Mouse (Mus musculus) bone marrow, adult 2 months (tissue): Measurements from ENCODE around the gene Zfp512b. TPM values are rescaled to one million over a fixed set of nuclear protein-coding genes. Genes with fewer than 3 reads are reported as not detected.

Experiments used
- H3K27ac ChIP-seq: fragments of 200-500 bp; 2 replicates; pipeline ENCODE4 v1.5.1; 2012; ENCODE audit warnings: low read depth, mild to moderate bottlenecking, control low read depth, inconsistent platforms, low read length; ENCODE audit not compliant: control insufficient read depth, poor library complexity, insufficient read depth
- H3K4me1 ChIP-seq: fragments of 200-500 bp; 2 replicates; pipeline ENCODE4 v1.6.1; 2011; ENCODE audit warnings: low read length; ENCODE audit not compliant: control insufficient read depth, insufficient read depth
- H3K4me3 ChIP-seq: fragments of 200-500 bp; replicated peaks from 2 replicates; pipeline ENCODE3; 2011; ENCODE audit warnings: mild to moderate bottlenecking, low read depth, low read length, control low read depth; ENCODE audit not compliant: control insufficient read depth
- CTCF ChIP-seq: fragments of 200-500 bp; IDR thresholded peaks from 2 replicates; pipeline ENCODE4 v1.5.1; 2011; ENCODE audit warnings: low read length, control low read depth; ENCODE audit not compliant: control insufficient read depth, insufficient read depth
- POLR2A ChIP-seq: fragments of 200-500 bp; IDR thresholded peaks from 2 replicates; pipeline ENCODE4 v1.6.1; 2011; ENCODE audit warnings: low read depth, mild to moderate bottlenecking, control low read depth, low read length, borderline replicate concordance; ENCODE audit not compliant: control insufficient read depth
- WGBS: fragments of 180-500 bp; shearing (Covaris S2); methylation state at CpG from one replicate; pipeline ENCODE4 v1.1.7; 2018; 5-methylcytosine and 5-hydroxymethylcytosine counted together
- polyA plus RNA-seq: library from polyadenylated mRNA; stranded (reverse); fragments of >200 nt; gene quantifications from 2 replicates; pipeline ENCODE4 v1.2.4, GENCODE M21; 2011; ENCODE audit warnings: low replicate concordance; ENCODE audit not compliant: missing spikeins, insufficient read depth, insufficient read length

Gene Zfp512b
- polyA plus RNA-seq, 1 experiment: 31.9 TPM

GRCm38 (mm10) chr2:181593937-181594336 lies 1.3 kb upstream of the Zfp512b start:
- no peaks in the 10 kb centered on the region for H3K4me1 ChIP-seq
- no peak overlapping the region for H3K27ac ChIP-seq
- TF ChIP-seq CTCF (no peak), POLR2A (no peak)
- no peak overlapping the region for H3K4me3 ChIP-seq

- 2% methylated on average over 6 of the region's 6 CpGs for WGBS
- Histone ChIP-seq H3K4me3 (peak overlapping the region; percentile 89), H3K4me1 (no peaks in the 10 kb centered on the region), H3K27ac (peak overlapping the region; percentile 82)
- TF ChIP-seq POLR2A: no peak
- no peak for TF ChIP-seq CTCF
Observed at GRCm38 (mm10) chr2:181593042-181593421, 429 bp upstream of the Zfp512b start.

DNA sequence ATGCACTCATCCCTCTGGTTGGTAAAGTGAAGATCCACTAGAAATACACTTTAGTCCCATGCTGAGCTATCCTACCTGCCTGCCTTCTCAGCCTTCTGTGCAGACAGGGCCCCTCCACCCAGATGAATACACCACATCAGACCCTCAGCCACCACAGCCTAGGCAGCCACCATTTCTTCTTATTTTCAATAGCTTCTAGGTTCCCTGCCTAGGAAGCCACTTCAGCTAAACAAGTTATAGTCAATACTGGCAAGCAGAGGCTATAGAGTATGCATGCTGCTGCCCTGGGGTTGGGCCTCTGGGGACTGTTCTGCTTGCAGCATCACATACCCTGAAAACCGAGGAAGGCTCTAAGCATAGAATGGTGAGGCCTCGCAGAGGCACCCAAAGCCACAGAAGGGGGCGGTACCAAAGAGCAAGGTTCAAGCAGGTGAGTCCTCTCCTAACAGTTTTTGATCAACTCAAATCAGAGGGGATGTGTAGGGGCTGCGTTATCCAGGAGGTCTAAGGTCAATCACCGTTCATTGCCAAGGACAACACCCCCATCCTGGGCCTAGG lies 996 bp downstream of the Zfp512b start, which contains the start of gene Prpf6:
Gene Prpf6 (plus strand): TSS at position 341 of the 558 bp plus-strand sequence.
- WGBS: 7% methylated on average over 5 of the region's 5 CpGs
- Histone ChIP-seq H3K4me1 (no peaks in the 10 kb centered on the region), H3K4me3 (peak within 1 kb of the TSS; percentile 89), H3K27ac (peak within 1 kb of the TSS; percentile 82)
- TF ChIP-seq CTCF: no peak
- TF ChIP-seq POLR2A: no peak

- H3K4me1 ChIP-seq: no peaks in the 10 kb centered on the region
- no peak for TF ChIP-seq CTCF
- no peak for TF ChIP-seq POLR2A
- H3K4me3 ChIP-seq: no peak overlapping the region
- H3K27ac ChIP-seq: no peak overlapping the region
- WGBS: 78% methylated on average over 5 of the region's 5 CpGs
Observed at GRCm38 (mm10) chr2:181590471-181590870, 2.1 kb downstream of the Zfp512b start.

GRCm38 (mm10) chr2:181589732-181590105 lies 2.9 kb downstream of the Zfp512b start:
- Histone ChIP-seq H3K4me3 (no peak overlapping the region), H3K4me1 (no peaks in the 10 kb centered on the region), H3K27ac (no peak overlapping the region)
- 94% methylated on average over 9 of the region's 9 CpGs for WGBS
- TF ChIP-seq CTCF (no peak), POLR2A (no peak)

DNA sequence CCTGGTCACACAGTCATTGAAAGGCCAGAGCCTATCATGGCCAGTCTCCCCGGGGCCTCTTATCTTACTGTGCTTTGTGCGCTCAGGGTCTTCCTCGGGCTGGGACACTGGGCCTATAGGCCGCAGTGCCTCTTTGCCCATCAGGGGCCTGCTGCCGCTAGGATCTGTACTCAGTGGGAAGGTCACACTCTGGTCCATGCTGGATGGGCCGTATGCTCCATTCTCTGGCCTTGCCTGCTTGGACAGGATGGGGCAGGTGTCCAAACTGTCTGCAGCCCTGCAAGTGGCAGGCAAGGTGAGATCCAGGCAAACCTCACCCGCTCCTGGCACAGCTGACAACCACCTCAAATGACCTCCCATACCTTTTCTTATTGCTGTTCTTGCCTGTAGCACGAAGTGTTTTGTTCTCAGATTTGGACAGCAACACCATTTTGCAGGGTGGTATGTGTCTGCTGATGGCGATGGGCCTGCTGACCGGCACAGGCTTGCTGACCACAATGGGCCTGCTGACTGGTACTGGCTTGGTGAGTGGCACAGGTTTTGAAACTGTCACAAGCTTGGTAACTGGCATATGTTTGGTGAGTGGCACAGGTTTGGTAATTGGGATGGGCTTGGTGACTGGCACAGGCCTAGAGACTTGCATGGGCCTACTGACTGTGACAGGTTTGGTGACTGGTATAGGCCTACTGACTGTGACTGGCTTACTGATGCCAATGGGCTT lies 3.4 kb downstream of the Zfp512b start:
- Histone ChIP-seq H3K27ac (no peak overlapping the region), H3K4me3 (no peak overlapping the region), H3K4me1 (no peaks in the 10 kb centered on the region)
- WGBS: 88% methylated on average over 10 of the region's 10 CpGs
- TF ChIP-seq CTCF (no peak), POLR2A (no peak)

- Histone ChIP-seq H3K4me3 (no peak overlapping the region), H3K27ac (no peak overlapping the region), H3K4me1 (no peaks in the 10 kb centered on the region)
- 84% methylated on average over 11 of the region's 11 CpGs for WGBS
- TF ChIP-seq POLR2A: no peak
Observed at GRCm38 (mm10) chr2:181588229-181588780, 4.3 kb downstream of the Zfp512b start.

DNA sequence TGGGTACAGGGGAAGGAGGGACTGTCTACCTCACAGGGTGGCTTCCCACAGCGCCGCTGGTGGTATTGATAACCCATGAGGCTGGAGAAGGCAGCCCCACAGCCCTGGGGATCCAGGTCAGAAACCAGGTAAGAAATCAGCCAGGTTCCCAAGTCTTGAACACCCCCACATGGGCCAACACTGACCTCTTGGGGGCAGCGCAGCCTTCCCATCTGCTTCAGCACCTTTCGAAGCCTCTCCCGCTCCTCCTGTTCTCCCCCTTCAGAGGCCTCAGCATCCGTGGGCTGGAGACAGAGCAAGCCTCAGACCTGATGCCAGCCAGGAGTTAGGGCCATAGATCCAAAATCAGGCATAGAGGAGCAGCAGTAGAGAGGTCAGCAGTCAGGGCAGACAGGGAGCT lies 4.8 kb downstream of the Zfp512b start:
- no peak overlapping the region for H3K4me3 ChIP-seq
- no peak overlapping the region for H3K27ac ChIP-seq
- WGBS: 87% methylated on average over 6 of the region's 6 CpGs
- H3K4me1 ChIP-seq: no peaks in the 10 kb centered on the region
- TF ChIP-seq POLR2A: no peak
- TF ChIP-seq CTCF: no peak

DNA sequence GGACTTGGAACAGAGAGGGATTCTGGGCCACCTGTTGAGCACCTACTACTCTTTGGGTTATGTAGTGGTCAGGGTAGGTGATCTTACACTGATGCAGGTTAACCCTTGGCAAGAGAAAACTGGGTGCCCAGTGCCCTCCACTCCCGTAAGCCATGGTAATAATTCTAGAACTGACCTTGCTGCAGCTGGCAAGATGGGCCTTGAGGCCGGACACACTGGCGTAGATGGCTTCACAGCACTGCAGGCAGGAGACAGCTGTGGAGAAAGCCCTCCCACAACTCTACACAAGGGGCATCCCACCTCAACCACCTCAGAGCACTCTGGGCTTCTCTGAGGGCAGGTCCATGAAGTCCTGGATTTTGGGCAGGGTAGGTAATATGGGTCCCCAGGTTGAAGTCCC lies 6.5 kb downstream of the Zfp512b start:
- no peak overlapping the region for H3K4me3 ChIP-seq
- no peak for TF ChIP-seq POLR2A
- no peak for TF ChIP-seq CTCF
- no peak overlapping the region for H3K27ac ChIP-seq
- 94% methylated on average over 3 of the region's 3 CpGs for WGBS
- H3K4me1 ChIP-seq: no peaks in the 10 kb centered on the region
